Mouse (Mus musculus) heart, adult 2 months (tissue): ENCODE measurements around the gene Irf6. TPM values are rescaled to one million over a fixed set of nuclear protein-coding genes. Genes with fewer than 3 reads are reported as not detected.
A peak's percentile ranks its signal among the peaks of the same experiment; 100 is the strongest.

Source experiments
- DNase-seq, 2 experiments: peaks; one replicate each; pipeline ENCODE4 v3.0.0; 2021
- H3K27ac ChIP-seq: fragments of 200-600 bp; 2 replicates; pipeline ENCODE4 v1.8.1; 2022
- H3K27me3 ChIP-seq: fragments of 200-500 bp; 2 replicates; pipeline ENCODE4 v1.6.1; 2012; ENCODE audit warnings: mild to moderate bottlenecking, low read length, inconsistent platforms, mixed read lengths; ENCODE audit not compliant: control insufficient read depth, insufficient read depth
- H3K36me3 ChIP-seq: fragments of 200-500 bp; 2 replicates; pipeline ENCODE4 v1.6.1; 2012; ENCODE audit warnings: low read length, inconsistent platforms; ENCODE audit not compliant: control insufficient read depth, insufficient read depth
- H3K4me1 ChIP-seq: fragments of 200-500 bp; 2 replicates; pipeline ENCODE4 v1.6.1; 2011; ENCODE audit warnings: low read length; ENCODE audit not compliant: control insufficient read depth, insufficient read depth
- H3K4me3 ChIP-seq: fragments of 200-600 bp; 2 replicates; pipeline ENCODE4 v1.8.1; 2022
- H3K79me2 ChIP-seq: fragments of 200-500 bp; replicated peaks from 2 replicates; pipeline ENCODE4 v1.6.1; 2012; ENCODE audit warnings: mild to moderate bottlenecking, inconsistent platforms, low read length, moderate library complexity, mixed read lengths; ENCODE audit not compliant: control insufficient read depth, insufficient read depth
- H3K9ac ChIP-seq: fragments of 200-500 bp; 2 replicates; pipeline ENCODE4 v1.6.1; 2012; ENCODE audit warnings: low read depth, mild to moderate bottlenecking, control low read depth, inconsistent platforms, low read length, mixed read lengths
- CTCF ChIP-seq: fragments of 200-600 bp; IDR thresholded peaks from 2 replicates; pipeline ENCODE4 v1.8.1; 2022; ENCODE audit warnings: antibody characterized with exemption, mild to moderate bottlenecking, moderate library complexity
- EP300 ChIP-seq: fragments of 200-500 bp; IDR thresholded peaks from 2 replicates; pipeline ENCODE4 v1.6.1; 2011; ENCODE audit warnings: low read depth, low read length, control low read depth; ENCODE audit not compliant: insufficient read depth
- POLR2A ChIP-seq: fragments of 200-500 bp; IDR thresholded peaks from 2 replicates; pipeline ENCODE4 v1.6.1; 2011; ENCODE audit warnings: mild to moderate bottlenecking, low read depth, low read length, control low read depth; ENCODE audit not compliant: insufficient read depth
- WGBS: fragments of 180-500 bp; shearing (Covaris S2); methylation state at CpG from one replicate; pipeline ENCODE4 v1.1.7; 2018; 5-methylcytosine and 5-hydroxymethylcytosine counted together
- intact Hi-C: fragments of 180-260 bp; cut with DNase I; formaldehyde crosslinking; loops from one replicate; pipeline ENCODE4 v1.15.1; 2025
- polyA plus RNA-seq: library from polyadenylated mRNA; depleted of rRNA; stranded (reverse); fragments of >200 nt; gene quantifications from 2 replicates; pipeline ENCODE4 v1.2.3, GENCODE M21; 2012
- total RNA-seq, 2 experiments: library from RNA; stranded (reverse); gene quantifications; 2 replicates each; pipeline ENCODE4 v1.2.3; 2021

Gene Irf6
- total and polyA plus RNA-seq, 3 experiments: 1.9 to 2.5 (median 2.1) TPM

DNA sequence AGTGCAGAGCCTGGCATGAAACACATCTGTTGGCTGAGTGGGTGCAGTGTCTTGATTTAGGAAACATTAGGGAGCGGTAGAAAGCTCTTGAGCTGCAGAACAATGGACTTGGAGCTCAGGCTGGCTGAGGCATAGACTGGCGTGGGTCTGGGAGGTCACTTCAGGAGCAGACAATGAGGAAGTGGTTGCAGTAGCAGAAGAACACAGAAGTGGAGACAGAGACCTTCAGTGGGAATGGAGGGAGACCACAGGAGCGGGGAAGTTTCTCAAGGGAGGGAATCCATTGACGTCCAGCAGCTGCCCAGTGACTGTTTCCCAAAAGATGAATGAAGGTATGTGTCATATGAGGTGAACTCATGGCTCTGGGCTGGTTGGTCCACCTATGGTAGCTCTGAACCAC lies 7.8 kb upstream of the Irf6 start:
- H3K9ac ChIP-seq: no peak overlapping the region
- intact Hi-C loops: no loop called here
- H3K4me1 ChIP-seq: no peaks in the 10 kb centered on the region
- no peaks in the 10 kb centered on the region for H3K27me3 ChIP-seq
- H3K79me2 ChIP-seq: no peaks in the 10 kb centered on the region
- no peak overlapping the region for H3K4me3 ChIP-seq
- WGBS: 56% methylated on average over 4 of the region's 4 CpGs
- TF ChIP-seq CTCF (no peak), EP300 (no peak), POLR2A (no peak)
- H3K36me3 ChIP-seq: no peaks in the 10 kb centered on the region
- H3K27ac ChIP-seq: no peak overlapping the region
- DNase-seq: no peak

DNA sequence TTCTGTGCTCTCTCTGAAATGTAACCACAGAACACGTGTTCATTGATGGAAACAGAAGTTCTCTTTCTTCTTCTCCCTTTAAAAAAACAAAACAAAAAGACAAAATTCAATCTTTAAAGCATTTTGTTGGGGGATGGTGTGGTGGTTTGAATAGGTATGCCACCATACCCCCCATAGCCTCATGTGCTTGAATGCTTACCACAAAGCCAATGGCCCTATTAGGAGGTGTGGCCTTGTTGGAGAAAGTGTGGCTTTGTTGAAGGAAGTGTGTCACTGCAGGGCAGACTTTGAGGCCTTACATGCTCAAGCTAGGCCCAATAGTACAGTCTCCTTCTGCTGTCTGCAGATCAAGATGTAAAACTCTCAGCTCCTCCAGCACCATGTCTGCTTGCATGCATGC lies 6.5 kb upstream of the Irf6 start:
- H3K27me3 ChIP-seq: no peaks in the 10 kb centered on the region
- no peaks in the 10 kb centered on the region for H3K4me1 ChIP-seq
- no peak overlapping the region for H3K4me3 ChIP-seq
- intact Hi-C loops: no loop called here
- H3K9ac ChIP-seq: no peak overlapping the region
- no peak for DNase-seq
- H3K36me3 ChIP-seq: no peaks in the 10 kb centered on the region
- 80% methylated on average over 1 of the region's 1 CpGs for WGBS
- H3K27ac ChIP-seq: no peak overlapping the region
- no peak for TF ChIP-seq EP300
- no peak for TF ChIP-seq POLR2A
- TF ChIP-seq CTCF: no peak
- no peaks in the 10 kb centered on the region for H3K79me2 ChIP-seq

DNA sequence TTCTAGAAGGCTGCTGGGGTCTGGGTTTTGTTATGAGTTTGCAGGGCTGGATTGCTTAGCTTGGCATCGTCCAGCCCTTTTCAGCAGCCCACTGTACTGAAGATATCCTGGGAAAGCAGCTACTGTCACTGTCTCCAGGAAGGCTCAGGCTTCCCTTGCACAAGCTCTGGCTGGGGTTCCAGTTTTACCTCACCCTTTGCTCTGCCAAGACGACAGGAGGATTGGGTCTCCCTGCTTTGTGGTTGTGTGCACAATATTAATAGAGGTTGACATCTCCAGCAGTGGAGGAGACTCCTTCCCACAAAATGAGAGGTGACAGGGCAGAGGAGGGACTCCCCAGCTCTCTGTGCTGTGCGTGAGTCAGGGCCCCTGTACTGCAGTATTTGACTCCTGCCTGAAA lies 3.7 kb upstream of the Irf6 start:
- TF ChIP-seq CTCF (no peak), POLR2A (no peak), EP300 (no peak)
- H3K9ac ChIP-seq: no peak overlapping the region
- no peaks in the 10 kb centered on the region for H3K79me2 ChIP-seq
- no peak for DNase-seq
- intact Hi-C loops: no loop called here
- H3K36me3 ChIP-seq: no peaks in the 10 kb centered on the region
- WGBS: 40% methylated on average over 3 of the region's 3 CpGs
- H3K27me3 ChIP-seq: peaks cover 4% of the 10 kb centered on the region; the same call in 1 of the 2 replicates
- H3K4me3 ChIP-seq: no peak overlapping the region
- no peak overlapping the region for H3K27ac ChIP-seq
- no peaks in the 10 kb centered on the region for H3K4me1 ChIP-seq

DNA sequence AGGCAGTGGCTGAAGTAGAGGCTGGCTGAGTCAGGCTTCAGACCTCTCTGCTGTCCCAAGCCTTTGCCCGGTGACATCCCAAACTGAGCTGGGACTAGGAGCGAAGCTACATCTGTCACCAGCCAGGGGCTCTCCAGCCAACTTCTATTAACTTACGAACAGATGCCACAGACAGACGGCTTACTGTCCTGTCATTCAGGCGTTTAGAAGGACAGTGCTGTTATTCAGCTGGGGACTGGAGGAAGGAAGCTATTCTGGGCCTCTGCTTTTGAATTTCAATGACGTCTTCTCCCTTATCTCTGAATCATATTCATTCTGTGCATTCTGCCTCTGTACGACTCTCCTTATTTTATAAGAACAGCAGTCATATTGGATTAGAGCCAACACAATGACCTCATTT lies 1.8 kb upstream of the Irf6 start:
- 25% methylated on average over 7 of the region's 7 CpGs for WGBS
- DNase-seq: no peak
- Histone ChIP-seq H3K36me3 (no peaks in the 10 kb centered on the region), H3K9ac (no peak overlapping the region), H3K4me3 (no peak overlapping the region), H3K79me2 (no peaks in the 10 kb centered on the region), H3K4me1 (no peaks in the 10 kb centered on the region), H3K27ac (no peak overlapping the region), H3K27me3 (peaks cover 4% of the 10 kb centered on the region; the same call in 1 of the 2 replicates)
- no peak for TF ChIP-seq POLR2A
- TF ChIP-seq EP300: no peak
- no peak for TF ChIP-seq CTCF
- intact Hi-C loops: no loop called here

DNA sequence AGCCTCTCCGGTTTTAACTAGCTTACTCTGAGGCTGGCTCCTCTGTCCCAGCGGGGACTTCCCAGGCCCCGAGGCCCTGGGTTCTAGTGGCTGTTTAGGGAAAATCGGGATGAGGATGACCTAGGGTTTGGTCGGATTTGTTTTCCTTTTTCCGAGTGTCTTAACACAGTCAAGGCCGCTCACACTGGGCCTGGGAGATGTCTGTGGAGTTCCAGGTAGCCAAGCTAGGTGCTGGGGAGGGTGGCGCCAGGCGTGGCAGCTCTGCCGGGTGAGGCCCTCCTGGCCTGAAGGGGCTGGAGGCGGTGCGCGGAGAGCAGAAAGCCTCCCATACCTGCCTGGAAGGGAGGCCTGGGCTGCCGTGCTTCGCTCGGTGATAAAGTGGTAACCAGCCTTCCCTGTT lies 650 bp downstream of the Irf6 start:
- H3K79me2 ChIP-seq: no peaks in the 10 kb centered on the region
- DNase-seq: no peak
- 62% methylated on average over 16 of the region's 16 CpGs for WGBS
- H3K36me3 ChIP-seq: no peaks in the 10 kb centered on the region
- no peaks in the 10 kb centered on the region for H3K4me1 ChIP-seq
- no peak overlapping the region for H3K27ac ChIP-seq
- H3K9ac ChIP-seq: no peak overlapping the region
- no peak for TF ChIP-seq CTCF
- TF ChIP-seq POLR2A: no peak
- TF ChIP-seq EP300: no peak
- H3K4me3 ChIP-seq: peak overlapping the region; percentile 31; the same call in 1 of the 2 replicates
- intact Hi-C loops: no loop called here
- H3K27me3 ChIP-seq: peaks cover 4% of the 10 kb centered on the region; the same call in 1 of the 2 replicates

DNA sequence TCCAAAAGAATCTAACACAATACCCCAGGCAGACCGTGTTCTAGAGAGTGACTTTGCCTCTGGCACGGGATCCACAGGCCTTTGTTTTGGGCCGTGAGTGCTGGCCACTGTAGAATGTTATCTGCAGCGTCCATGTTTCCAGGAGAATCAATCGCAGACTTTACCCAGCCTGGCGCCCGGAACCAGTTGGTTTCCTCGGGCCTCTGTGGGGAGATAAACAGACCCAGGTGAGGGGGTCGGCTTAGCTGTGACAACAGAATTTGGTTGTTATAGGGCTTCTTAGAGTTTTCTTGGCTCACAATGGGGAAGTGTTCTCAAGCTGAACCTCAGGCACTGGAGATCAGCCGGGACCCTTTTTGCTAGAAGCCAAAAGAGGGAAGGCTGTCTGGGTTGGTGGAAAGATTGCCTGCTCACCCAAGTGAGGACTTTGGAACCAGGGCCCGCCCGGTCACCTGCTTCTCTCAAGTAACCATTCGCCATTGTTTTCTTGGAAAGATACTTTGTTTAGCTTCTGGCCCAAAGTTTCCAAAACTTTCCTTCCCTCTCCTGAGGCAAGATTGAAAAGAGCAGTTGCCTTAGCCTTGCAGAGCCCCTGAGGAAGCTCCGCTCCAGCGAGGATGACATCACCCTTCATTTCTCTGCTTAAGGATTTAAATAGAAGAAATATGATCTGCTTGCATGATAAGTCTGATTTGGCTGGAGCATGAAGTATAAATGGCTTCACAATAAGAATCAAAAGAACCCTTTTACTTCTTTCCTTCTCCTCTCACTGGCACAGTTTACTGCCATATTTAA lies 3.6 kb downstream of the Irf6 start:
- TF ChIP-seq EP300 (no peak), CTCF (no peak), POLR2A (no peak)
- H3K79me2 ChIP-seq: no peaks in the 10 kb centered on the region
- intact Hi-C loops: no loop called here
- H3K27ac ChIP-seq: no peak overlapping the region
- no peak overlapping the region for H3K4me3 ChIP-seq
- DNase-seq: peak in 1 of 2 experiments; percentile 21
- peaks cover 4% of the 10 kb centered on the region; the same call in 1 of the 2 replicates for H3K27me3 ChIP-seq
- H3K36me3 ChIP-seq: no peaks in the 10 kb centered on the region
- WGBS: 41% methylated on average over 15 of the region's 15 CpGs
- H3K9ac ChIP-seq: no peak overlapping the region
- H3K4me1 ChIP-seq: no peaks in the 10 kb centered on the region
